Mouse (Mus musculus) heart, embryonic 16.5 days (tissue): ENCODE measurements at regions not wholly inside any gene's neighbourhood (a gene's known extent, or its start where the extent isn't known, plus 50 kb on each side); places are given as distances from the start of the nearest gene placed in this dataset.
A peak's percentile ranks its signal among the peaks of the same experiment; 100 is the strongest.

Experiments
- ATAC-seq: fragments of 200-750 bp; cut with Nextera tagmentation; replicated peaks from 2 replicates; pipeline ENCODE4 v1.8.0; 2017; ENCODE audit warnings: moderate number of reproducible peaks; ENCODE audit not compliant: insufficient read depth, low FRiP score; ENCODE audit errors: extremely low read depth
- H3K27ac ChIP-seq: fragments of 300-500 bp; sonication (generic); 2 replicates; pipeline ENCODE4 v1.5.1; 2014; ENCODE audit warnings: mild to moderate bottlenecking, low read length, control low read depth, moderate library complexity
- H3K27me3 ChIP-seq: fragments of 300-500 bp; sonication (generic); 2 replicates; pipeline ENCODE4 v1.6.1; 2014; ENCODE audit warnings: low read length, mixed read lengths; ENCODE audit not compliant: control insufficient read depth, insufficient read depth
- H3K36me3 ChIP-seq: fragments of 300-500 bp; sonication (generic); 2 replicates; pipeline ENCODE4 v1.6.1; 2014; ENCODE audit not compliant: control insufficient read depth, insufficient read depth
- H3K4me1 ChIP-seq: fragments of 300-500 bp; sonication (generic); 2 replicates; pipeline ENCODE4 v1.6.1; 2014; ENCODE audit warnings: low read length, mixed read lengths; ENCODE audit not compliant: control insufficient read depth, insufficient read depth
- H3K4me2 ChIP-seq: fragments of 300-500 bp; sonication (generic); 2 replicates; pipeline ENCODE4 v1.6.1; 2014; ENCODE audit warnings: low read depth, mild to moderate bottlenecking, control low read depth, low read length
- H3K4me3 ChIP-seq: fragments of 300-500 bp; sonication (generic); 2 replicates; pipeline ENCODE4 v1.5.1; 2014; ENCODE audit warnings: mild to moderate bottlenecking, control low read depth, low read length
- H3K9ac ChIP-seq: fragments of 300-500 bp; sonication (generic); 2 replicates; pipeline ENCODE4 v1.6.1; 2014; ENCODE audit warnings: low read length, control low read depth
- H3K9me3 ChIP-seq: fragments of 300-500 bp; sonication (generic); replicated peaks from 2 replicates; pipeline ENCODE4 v1.6.1; 2016; ENCODE audit warnings: low read length; ENCODE audit not compliant: control insufficient read depth
- WGBS: fragments of 180-500 bp; shearing (Covaris S2); extraction: QIAGEN DNeasy Blood & Tissue Kit; methylation state at CpG from one replicate; pipeline ENCODE4 v1.1.7; 2014; 5-methylcytosine and 5-hydroxymethylcytosine counted together

DNA sequence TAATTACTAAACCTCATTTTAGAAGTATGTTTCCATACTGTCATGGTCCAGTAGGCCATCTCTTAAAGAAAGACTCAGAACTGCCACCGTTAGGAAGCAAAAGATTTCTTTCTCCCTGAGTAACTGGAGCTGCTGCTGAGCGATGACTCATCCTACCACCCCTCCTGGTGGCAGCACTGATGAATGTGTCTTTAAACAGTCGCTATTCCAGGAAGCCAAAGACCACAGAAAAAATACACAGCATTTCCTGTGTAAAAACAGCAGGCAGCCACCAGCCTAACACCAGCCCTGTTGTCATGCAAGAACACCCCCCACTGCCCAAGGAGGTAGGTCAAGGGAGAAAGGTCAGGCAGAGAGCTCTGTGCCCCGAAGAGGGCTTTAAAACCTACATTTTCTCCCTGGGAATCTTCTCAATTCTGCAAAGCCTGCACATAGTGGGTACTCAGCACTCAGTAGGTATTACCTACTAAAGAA, 675.7 kb downstream of the Cypt12 start:
- peak; percentile 71 for ATAC-seq
- Histone ChIP-seq H3K9me3 (no peaks in the 10 kb centered on the region), H3K36me3 (no peaks in the 10 kb centered on the region), H3K4me3 (peak overlapping the region; percentile 56; the same call in 1 of the 2 replicates), H3K27ac (peak overlapping the region; percentile 87), H3K27me3 (no peaks in the 10 kb centered on the region), H3K4me2 (peak overlapping the region; percentile 63), H3K9ac (peak overlapping the region; percentile 63; the same call in 1 of the 2 replicates), H3K4me1 (peaks cover 20% of the 10 kb centered on the region)
- WGBS: 6% methylated on average over 4 of the region's 4 CpGs

DNA sequence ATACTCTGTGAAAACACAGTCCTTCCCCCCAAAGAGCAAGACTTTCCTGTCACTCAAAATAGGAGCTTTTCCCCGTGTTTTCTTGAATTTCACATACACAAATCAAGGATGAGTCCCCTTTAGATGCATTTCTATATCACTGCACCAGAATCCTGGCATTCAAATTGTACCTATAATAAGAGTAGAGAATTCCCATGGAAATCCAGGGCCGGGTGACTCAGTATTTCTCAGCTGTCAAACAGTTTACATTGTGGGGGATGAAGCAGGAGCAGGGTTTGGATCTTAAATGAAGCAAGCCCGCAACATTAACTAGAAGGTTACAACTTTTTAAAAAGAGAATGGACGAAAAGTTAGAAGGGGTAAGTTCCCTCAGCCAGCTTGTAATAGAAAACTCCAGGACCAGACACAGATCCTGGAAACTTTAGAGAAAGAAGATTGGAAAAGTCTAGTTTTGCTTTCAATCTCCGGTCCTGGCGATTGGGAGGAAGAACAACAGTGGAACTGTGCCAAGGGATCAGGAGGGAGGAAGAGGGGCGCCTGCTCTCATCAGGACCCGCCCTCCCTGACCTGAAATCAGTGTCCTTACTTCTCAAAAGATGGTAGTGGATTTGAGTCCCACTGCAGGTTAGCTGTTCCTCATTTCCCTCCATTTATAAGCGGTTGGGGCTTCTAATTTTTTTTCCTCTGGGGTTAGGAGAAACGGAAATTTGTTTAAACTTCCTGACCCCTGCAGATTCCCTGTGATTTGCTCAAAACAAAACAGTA, 676.4 kb downstream of the Cypt12 start:
- WGBS: 7% methylated on average over 10 of the region's 10 CpGs
- peak; percentile 53 for ATAC-seq

DNA sequence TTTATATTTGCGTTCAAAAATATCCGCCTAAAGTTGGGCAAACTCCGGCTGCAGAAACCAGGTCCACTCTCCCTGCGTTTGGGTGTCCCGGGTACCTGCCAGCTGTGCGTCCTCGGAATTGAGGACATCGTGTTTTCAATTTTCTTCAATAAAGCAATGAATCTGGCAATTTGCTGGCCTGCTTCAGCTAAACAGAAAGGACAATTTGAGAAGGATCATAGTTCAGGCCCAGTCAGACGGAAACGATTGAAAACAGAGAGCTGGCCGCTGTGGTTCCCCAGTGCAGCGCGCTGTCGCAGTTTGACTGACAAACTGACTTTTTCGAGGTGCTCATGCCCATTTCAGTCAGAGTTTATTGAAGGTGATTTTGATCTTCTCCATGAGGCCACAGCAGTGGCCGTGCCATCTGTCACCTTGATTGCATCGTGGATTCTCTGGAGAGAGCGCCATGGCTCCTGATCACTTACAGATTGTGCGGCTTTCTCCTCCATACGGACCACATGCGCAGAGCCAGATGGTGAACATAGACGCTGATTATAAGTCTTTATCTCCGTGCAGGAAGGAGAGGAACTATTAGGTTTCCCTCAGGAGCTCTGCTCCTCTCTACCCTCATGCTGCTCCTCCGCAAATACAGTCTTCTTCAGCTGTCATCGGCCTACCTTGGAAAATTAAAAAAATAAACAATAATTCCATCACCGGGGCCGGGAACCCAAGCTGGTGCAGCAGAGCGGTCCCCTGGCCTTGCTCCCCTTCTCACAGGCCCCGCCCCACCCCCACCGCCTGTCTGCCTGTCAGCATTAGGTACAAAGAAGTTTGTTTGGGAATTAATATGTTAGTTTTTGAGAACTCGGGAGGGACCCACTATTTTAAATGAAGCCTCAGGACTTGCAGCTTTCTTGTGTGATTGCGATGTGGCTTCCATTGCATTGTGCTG, 677.5 kb downstream of the Cypt12 start:
- Histone ChIP-seq H3K9me3 (no peaks in the 10 kb centered on the region), H3K27me3 (no peaks in the 10 kb centered on the region), H3K27ac (peak overlapping the region; percentile 87), H3K4me1 (peaks cover 16% of the 10 kb centered on the region), H3K4me2 (peak overlapping the region; percentile 63), H3K9ac (peak overlapping the region; percentile 59), H3K4me3 (peak overlapping the region; percentile 56), H3K36me3 (no peaks in the 10 kb centered on the region)
- 7% methylated on average over 32 of the region's 32 CpGs for WGBS
- no peak for ATAC-seq

More for the DNA sequence above, 676.4 kb downstream of the Cypt12 start:
- Histone ChIP-seq H3K36me3 (no peaks in the 10 kb centered on the region), H3K9me3 (no peaks in the 10 kb centered on the region), H3K4me3 (peak overlapping the region; percentile 56), H3K4me2 (peak overlapping the region; percentile 63), H3K27me3 (no peaks in the 10 kb centered on the region), H3K9ac (peak overlapping the region; percentile 59), H3K27ac (peak overlapping the region; percentile 87), H3K4me1 (peaks cover 18% of the 10 kb centered on the region)

DNA sequence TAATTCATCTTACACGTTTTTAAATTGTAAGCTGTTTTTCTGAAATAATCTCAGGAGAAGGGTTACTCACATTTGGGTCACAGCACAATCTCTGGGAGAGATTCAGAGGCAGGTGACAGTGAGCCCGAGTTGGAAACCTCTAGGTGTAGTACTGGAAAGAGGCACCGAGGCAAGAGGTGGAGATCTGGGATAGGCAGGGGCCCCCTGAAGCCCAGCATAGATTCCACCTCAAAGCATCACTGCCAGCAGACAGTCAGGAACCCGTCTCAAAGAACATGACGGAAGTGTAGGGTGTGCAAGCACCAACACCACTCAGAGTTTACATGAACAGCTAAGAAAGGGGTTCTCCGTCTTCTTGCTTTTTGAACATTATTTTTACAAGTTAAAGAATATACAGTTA, 678.2 kb downstream of the Cypt12 start:
- Histone ChIP-seq H3K9ac (no peak overlapping the region), H3K4me3 (no peak overlapping the region; the same call in 1 of the 2 replicates), H3K27me3 (no peaks in the 10 kb centered on the region), H3K27ac (no peak overlapping the region), H3K36me3 (no peaks in the 10 kb centered on the region), H3K4me2 (peak overlapping the region; percentile 63), H3K9me3 (no peaks in the 10 kb centered on the region), H3K4me1 (peaks cover 12% of the 10 kb centered on the region)
- 56% methylated on average over 6 of the region's 6 CpGs for WGBS
- no peak for ATAC-seq

DNA sequence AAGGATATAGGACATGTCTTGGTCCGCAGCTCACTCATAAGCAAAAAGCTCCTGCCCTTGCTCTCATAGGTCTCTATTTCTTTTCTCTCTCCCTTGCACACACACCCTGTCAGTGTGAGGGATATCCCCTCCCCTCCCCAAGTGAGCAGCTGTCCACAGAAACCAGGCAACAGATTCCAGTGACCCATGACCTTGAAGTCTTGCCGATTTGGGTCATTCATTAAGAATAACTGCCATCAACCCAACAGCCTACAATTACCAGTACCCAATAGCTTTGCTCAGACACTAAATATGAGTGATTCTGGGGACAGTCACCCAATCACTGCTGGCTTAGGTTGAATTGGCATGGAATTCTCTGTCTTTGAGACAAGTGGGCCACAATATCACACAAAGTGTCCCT, 678.6 kb downstream of the Cypt12 start:
- H3K27ac ChIP-seq: no peak overlapping the region
- H3K9me3 ChIP-seq: no peaks in the 10 kb centered on the region
- ATAC-seq: no peak
- no peak overlapping the region for H3K9ac ChIP-seq
- no peak overlapping the region for H3K4me2 ChIP-seq
- H3K4me3 ChIP-seq: no peak overlapping the region
- H3K36me3 ChIP-seq: no peaks in the 10 kb centered on the region
- 73% methylated on average over 2 of the region's 2 CpGs for WGBS
- H3K4me1 ChIP-seq: peaks cover 12% of the 10 kb centered on the region
- no peaks in the 10 kb centered on the region for H3K27me3 ChIP-seq

DNA sequence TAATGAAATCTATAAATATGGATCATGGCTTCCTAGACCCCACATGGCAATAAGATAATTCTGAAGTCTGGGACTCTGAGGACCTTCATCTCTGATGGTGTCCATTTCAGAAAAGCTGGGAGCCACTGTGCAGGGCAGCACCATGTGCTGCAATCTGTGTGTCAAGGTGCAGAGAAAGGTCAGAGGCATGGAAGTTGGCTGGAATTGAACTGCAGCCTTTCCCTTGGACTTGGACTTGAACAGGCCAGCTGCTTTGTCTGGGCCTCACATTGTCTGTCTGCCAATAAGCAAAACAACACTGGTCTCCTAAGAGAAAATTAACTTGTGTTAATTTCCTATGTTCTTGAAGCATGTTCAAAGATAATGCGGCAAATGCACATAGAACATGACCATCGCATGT, 681.0 kb downstream of the Cypt12 start:
- no peaks in the 10 kb centered on the region for H3K36me3 ChIP-seq
- no peaks in the 10 kb centered on the region for H3K9me3 ChIP-seq
- no peak overlapping the region for H3K9ac ChIP-seq
- no peak overlapping the region for H3K4me3 ChIP-seq
- ATAC-seq: no peak
- H3K27ac ChIP-seq: no peak overlapping the region
- H3K27me3 ChIP-seq: no peaks in the 10 kb centered on the region
- WGBS: 90% methylated on average over 2 of the region's 2 CpGs
- no peak overlapping the region for H3K4me2 ChIP-seq
- peaks cover 4% of the 10 kb centered on the region for H3K4me1 ChIP-seq

DNA sequence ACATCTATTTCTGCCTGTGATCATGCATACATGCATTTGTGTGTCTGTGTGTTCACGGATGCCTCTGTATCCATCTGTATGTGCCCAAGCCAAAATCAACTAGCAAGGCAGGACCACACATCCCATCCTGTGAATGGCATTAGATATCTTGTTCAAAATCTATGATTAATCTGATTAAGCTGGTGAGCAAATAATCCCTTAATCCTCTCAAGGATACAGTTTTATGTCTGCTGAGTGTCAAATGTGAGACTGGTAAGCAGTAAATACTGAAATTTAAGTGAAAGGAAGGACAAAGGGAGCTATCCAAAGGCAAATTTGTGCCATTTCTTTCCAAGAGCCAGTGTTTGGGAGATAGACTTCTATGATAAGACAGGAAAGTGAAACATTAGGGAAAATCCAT, 683.4 kb downstream of the Cypt12 start:
- 94% methylated on average over 1 of the region's 1 CpGs for WGBS
- no peak for ATAC-seq

DNA sequence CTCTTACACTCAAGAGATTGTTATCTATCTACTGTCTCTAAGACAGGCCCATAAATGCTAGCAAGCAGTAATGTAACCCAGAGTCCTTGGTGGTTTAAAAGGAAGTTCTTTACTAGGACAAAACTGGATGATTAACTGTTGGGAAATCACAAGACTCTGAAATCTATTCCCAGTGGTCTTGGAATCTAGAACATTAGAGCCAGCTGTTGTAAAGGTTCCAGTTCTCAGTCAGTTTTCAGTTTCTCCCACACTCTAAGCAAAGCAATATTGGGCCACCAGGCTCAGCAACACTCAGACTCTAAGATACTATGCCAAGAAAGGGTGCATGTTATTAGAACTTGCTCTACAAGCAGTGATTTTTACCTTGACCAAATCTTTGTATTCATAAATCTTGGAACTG, 686.6 kb downstream of the Cypt12 start:
- no peaks in the 10 kb centered on the region for H3K36me3 ChIP-seq
- no peak for ATAC-seq
- no peak overlapping the region for H3K9ac ChIP-seq
- H3K9me3 ChIP-seq: no peaks in the 10 kb centered on the region
- H3K4me3 ChIP-seq: no peak overlapping the region
- H3K27me3 ChIP-seq: no peaks in the 10 kb centered on the region
- H3K27ac ChIP-seq: no peak overlapping the region
- no peak overlapping the region for H3K4me2 ChIP-seq
- no peaks in the 10 kb centered on the region for H3K4me1 ChIP-seq

More for the DNA sequence above, 683.4 kb downstream of the Cypt12 start:
- Histone ChIP-seq H3K36me3 (no peaks in the 10 kb centered on the region), H3K4me3 (no peak overlapping the region), H3K27me3 (no peaks in the 10 kb centered on the region), H3K9ac (no peak overlapping the region), H3K4me2 (no peak overlapping the region), H3K9me3 (no peaks in the 10 kb centered on the region), H3K4me1 (no peaks in the 10 kb centered on the region), H3K27ac (no peak overlapping the region)

DNA sequence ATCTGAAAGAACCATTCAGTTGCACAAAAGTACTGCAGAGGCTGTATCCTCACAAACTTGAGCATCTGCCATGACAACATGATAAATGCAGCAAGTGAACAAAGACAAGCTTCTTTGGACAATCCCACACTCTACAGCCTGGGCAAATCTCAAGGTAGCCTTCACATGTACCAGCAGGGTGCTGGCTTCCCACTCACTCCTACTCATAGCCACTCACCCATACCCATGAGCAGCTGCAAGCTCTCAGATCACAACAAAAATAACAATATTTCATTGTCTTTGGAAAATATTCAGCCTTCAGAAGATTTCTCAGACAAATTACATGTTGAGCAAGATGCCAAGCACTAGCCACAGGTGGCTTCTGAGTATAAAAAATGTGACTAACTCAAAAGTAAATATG, 689.3 kb downstream of the Cypt12 start:
- H3K4me1 ChIP-seq: no peaks in the 10 kb centered on the region
- no peaks in the 10 kb centered on the region for H3K27me3 ChIP-seq
- H3K27ac ChIP-seq: no peak overlapping the region
- no peaks in the 10 kb centered on the region for H3K9me3 ChIP-seq
- no peak overlapping the region for H3K9ac ChIP-seq
- H3K4me2 ChIP-seq: no peak overlapping the region
- H3K36me3 ChIP-seq: no peaks in the 10 kb centered on the region
- no peak overlapping the region for H3K4me3 ChIP-seq
- no peak for ATAC-seq
